Mouse (Mus musculus) kidney, embryonic 15.5 days (tissue): ENCODE results near the gene Atf4. TPM values are rescaled to one million over a fixed set of nuclear protein-coding genes. Genes with fewer than 3 reads are reported as not detected.

ENCODE experiments used
- ATAC-seq: fragments of 200-750 bp; cut with Nextera tagmentation; replicated peaks from 2 replicates; pipeline ENCODE4 v1.8.0; 2017; ENCODE audit warnings: moderate TSS enrichment; ENCODE audit not compliant: low FRiP score
- H3K27ac ChIP-seq: fragments of 300-500 bp; sonication (generic); 2 replicates; pipeline ENCODE4 v1.5.1; 2015; ENCODE audit warnings: mild to moderate bottlenecking, inconsistent platforms
- H3K27me3 ChIP-seq: fragments of 300-500 bp; sonication (generic); 2 replicates; pipeline ENCODE4 v1.6.1; 2015; ENCODE audit warnings: inconsistent platforms
- H3K36me3 ChIP-seq: fragments of 300-500 bp; sonication (generic); 2 replicates; pipeline ENCODE4 v1.6.1; 2015; ENCODE audit warnings: inconsistent platforms
- H3K4me1 ChIP-seq: fragments of 300-500 bp; sonication (generic); 2 replicates; pipeline ENCODE4 v1.6.1; 2015; ENCODE audit warnings: inconsistent platforms
- H3K4me2 ChIP-seq: fragments of 300-500 bp; sonication (generic); 2 replicates; pipeline ENCODE4 v1.6.1; 2015; ENCODE audit warnings: moderate library complexity, mild to moderate bottlenecking, inconsistent platforms
- H3K4me3 ChIP-seq: fragments of 300-500 bp; sonication (generic); replicated peaks from 2 replicates; pipeline ENCODE4 v1.5.1; 2015; ENCODE audit warnings: mild to moderate bottlenecking, inconsistent platforms
- H3K9ac ChIP-seq: fragments of 300-500 bp; sonication (generic); 2 replicates; pipeline ENCODE4 v1.6.1; 2015; ENCODE audit warnings: mild to moderate bottlenecking, inconsistent platforms
- H3K9me3 ChIP-seq: fragments of 300-500 bp; sonication (generic); replicated peaks from 2 replicates; pipeline ENCODE4 v1.6.1; 2016; ENCODE audit warnings: inconsistent platforms
- WGBS: fragments of 180-500 bp; shearing (Covaris S2); methylation state at CpG from one replicate; pipeline ENCODE4 v1.1.7; 2015; ENCODE audit warnings: mixed read lengths; 5-methylcytosine and 5-hydroxymethylcytosine counted together
- polyA plus RNA-seq: library from polyadenylated mRNA; unstranded; fragments of >200 nt; fragmentation: Nextera tagmentation; extraction: Ambion mirVana; gene quantifications from 2 replicates; pipeline ENCODE4 v1.2.1, GENCODE M21; 2015

Atf4 gene
- polyA plus RNA-seq, 1 experiment from 2014 or later = 131 TPM

GRCm38 (mm10) chr15:80266281-80266680, 11.3 kb downstream of the Atf4 start:
- H3K9me3 ChIP-seq = peaks cover 4% of the 10 kb centered on the region; the same call in 1 of the 2 replicates
- H3K27me3 ChIP-seq = no peaks in the 10 kb centered on the region
- 0 out of 2 replicates have a peak, but pooled peaks cover 6% of the 10 kb centered on the region for H3K36me3 ChIP-seq
- 1% methylated on average over 2 of the region's 2 CpGs for WGBS
- ATAC-seq = no peak
- no peak overlapping the region for H3K4me3 ChIP-seq
- H3K4me2 ChIP-seq = no peak overlapping the region
- no peak overlapping the region for H3K9ac ChIP-seq
- H3K4me1 ChIP-seq = peaks cover 18% of the 10 kb centered on the region
- H3K27ac ChIP-seq = no peak overlapping the region

DNA sequence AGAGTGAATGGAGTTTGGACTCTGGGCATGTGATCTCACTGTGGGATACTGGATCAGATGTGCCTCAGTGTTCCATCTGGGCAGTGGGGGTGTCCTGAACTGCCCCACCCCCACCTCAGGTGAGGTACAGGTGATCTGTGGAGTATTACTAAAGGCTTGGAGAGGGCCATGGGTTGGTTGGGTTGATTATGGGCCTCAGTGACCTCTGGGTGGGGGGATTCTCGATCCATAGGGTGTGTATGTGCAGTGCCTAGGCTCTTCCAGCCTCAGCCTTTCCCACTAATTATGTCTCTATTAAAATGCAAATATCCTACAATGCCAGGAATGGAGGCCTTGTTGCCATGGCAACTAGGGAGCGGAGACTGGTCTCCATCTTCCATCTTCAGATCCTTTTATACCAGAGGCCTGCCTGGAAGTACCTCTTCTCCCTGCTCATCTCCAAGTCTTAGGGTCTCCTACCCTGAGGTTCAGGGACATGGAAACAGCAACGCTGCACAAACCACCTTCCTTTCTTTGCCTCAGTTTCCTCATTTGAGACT, 16.9 kb downstream of the Atf4 start:
- no peak overlapping the region for H3K9ac ChIP-seq
- H3K36me3 ChIP-seq = no peaks in the 10 kb centered on the region
- peaks cover 4% of the 10 kb centered on the region; the same call in 1 of the 2 replicates for H3K9me3 ChIP-seq
- peaks cover 9% of the 10 kb centered on the region; the same call in 1 of the 2 replicates for H3K27me3 ChIP-seq
- WGBS = 81% methylated on average over 3 of the region's 3 CpGs
- no peak for ATAC-seq
- no peak overlapping the region for H3K4me3 ChIP-seq
- H3K27ac ChIP-seq = no peak overlapping the region
- H3K4me2 ChIP-seq = no peak overlapping the region
- no peaks in the 10 kb centered on the region for H3K4me1 ChIP-seq

- H3K9me3 ChIP-seq = no peaks in the 10 kb centered on the region
- H3K9ac ChIP-seq = no peak overlapping the region
- no peak for ATAC-seq
- no peaks in the 10 kb centered on the region for H3K4me1 ChIP-seq
- peaks cover 20% of the 10 kb centered on the region; the same call in 1 of the 2 replicates for H3K27me3 ChIP-seq
- H3K27ac ChIP-seq = no peak overlapping the region
- no peaks in the 10 kb centered on the region for H3K36me3 ChIP-seq
- H3K4me2 ChIP-seq = no peak overlapping the region
- H3K4me3 ChIP-seq = no peak overlapping the region
- 43% methylated on average over 9 of the region's 9 CpGs for WGBS
Measured at GRCm38 (mm10) chr15:80277107-80277506, 22.1 kb downstream of the Atf4 start.

- no peaks in the 10 kb centered on the region for H3K4me1 ChIP-seq
- no peak for ATAC-seq
- H3K9me3 ChIP-seq = no peaks in the 10 kb centered on the region
- H3K9ac ChIP-seq = no peak overlapping the region
- H3K4me2 ChIP-seq = no peak overlapping the region
- H3K27me3 ChIP-seq = peaks cover 23% of the 10 kb centered on the region
- no peak overlapping the region for H3K27ac ChIP-seq
- 1% methylated on average over 6 of the region's 6 CpGs for WGBS
- no peaks in the 10 kb centered on the region for H3K36me3 ChIP-seq
- no peak overlapping the region for H3K4me3 ChIP-seq
Measured at GRCm38 (mm10) chr15:80277625-80278024, 22.6 kb downstream of the Atf4 start.

DNA sequence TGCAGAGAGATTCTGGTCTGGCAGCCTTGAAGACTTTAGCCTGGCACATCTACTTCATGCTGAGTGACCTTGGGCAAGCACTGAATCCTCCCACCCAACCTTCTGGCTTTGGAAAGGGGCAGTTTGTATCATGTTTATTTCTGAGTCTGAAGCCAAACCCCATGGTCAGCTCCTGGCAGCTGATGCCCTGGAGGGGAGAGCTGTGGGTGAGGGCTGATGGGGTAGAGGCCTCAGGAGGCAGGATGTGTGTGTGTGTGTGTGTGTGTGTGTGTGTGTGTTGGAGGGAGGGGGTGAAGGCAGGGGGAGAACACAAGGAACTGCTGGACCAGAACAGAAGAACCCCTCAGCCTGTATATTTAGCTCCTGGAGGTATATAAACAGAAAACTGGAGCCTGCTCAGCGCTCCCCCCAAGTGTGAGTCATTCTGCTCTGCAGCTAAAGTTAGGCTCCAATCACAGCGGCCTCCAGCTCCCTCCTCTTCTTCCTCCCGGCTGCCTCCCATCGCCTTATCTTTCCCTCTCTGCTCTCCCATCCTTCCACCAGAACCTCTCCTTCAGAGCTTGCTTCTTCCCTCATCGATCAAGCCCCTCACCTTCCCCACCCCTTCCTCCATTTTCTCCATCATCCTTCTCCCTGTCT, 23.3 kb downstream of the Atf4 start:
- no peak overlapping the region for H3K4me2 ChIP-seq
- 78% methylated on average over 5 of the region's 5 CpGs for WGBS
- ATAC-seq = no peak
- H3K4me1 ChIP-seq = no peaks in the 10 kb centered on the region
- peaks cover 27% of the 10 kb centered on the region for H3K27me3 ChIP-seq
- H3K9me3 ChIP-seq = no peaks in the 10 kb centered on the region
- H3K9ac ChIP-seq = no peak overlapping the region
- no peaks in the 10 kb centered on the region for H3K36me3 ChIP-seq
- H3K4me3 ChIP-seq = no peak overlapping the region
- no peak overlapping the region for H3K27ac ChIP-seq

- WGBS = 82% methylated on average over 2 of the region's 2 CpGs
- Histone ChIP-seq H3K4me3 (no peak overlapping the region), H3K27me3 (peaks cover 33% of the 10 kb centered on the region), H3K9me3 (no peaks in the 10 kb centered on the region), H3K36me3 (no peaks in the 10 kb centered on the region), H3K27ac (no peak overlapping the region), H3K4me2 (no peak overlapping the region), H3K9ac (no peak overlapping the region), H3K4me1 (no peaks in the 10 kb centered on the region)
- ATAC-seq = no peak
Measured at GRCm38 (mm10) chr15:80279053-80279452, 24.1 kb downstream of the Atf4 start.

DNA sequence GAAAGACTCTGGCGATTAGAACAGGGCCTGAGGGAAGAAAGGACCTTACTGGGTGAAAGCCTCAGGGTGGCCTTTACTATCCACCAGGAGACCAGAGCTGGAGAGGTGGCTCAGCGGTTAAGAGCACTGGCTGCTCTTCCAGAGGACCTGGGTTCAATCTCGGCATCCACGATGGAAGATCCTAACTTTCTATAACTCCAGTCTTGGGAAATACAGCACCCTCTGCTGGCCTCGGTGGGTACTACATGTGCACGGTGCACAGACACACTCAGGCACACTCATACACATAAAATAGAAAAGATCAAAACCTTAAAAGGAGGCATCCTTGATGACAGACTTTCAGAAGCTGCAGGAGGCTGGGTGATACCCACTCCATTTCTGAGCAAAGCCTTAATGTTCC, 25.7 kb downstream of the Atf4 start:
- 25% methylated on average over 6 of the region's 6 CpGs for WGBS

GRCm38 (mm10) chr15:80286851-80287415, 31.9 kb downstream of the Atf4 start, which contains the start of gene Cacna1i:
TSS of gene Cacna1i (plus strand) at chr15:80287238.
- peaks cover 88% of the 10 kb centered on the region for H3K27me3 ChIP-seq

More for the DNA sequence above, 25.7 kb downstream of the Atf4 start:
- Histone ChIP-seq H3K4me2 (no peak overlapping the region), H3K27ac (no peak overlapping the region), H3K27me3 (peaks cover 42% of the 10 kb centered on the region), H3K4me3 (no peak overlapping the region), H3K9me3 (no peaks in the 10 kb centered on the region), H3K4me1 (no peaks in the 10 kb centered on the region), H3K36me3 (no peaks in the 10 kb centered on the region), H3K9ac (no peak overlapping the region)
- no peak for ATAC-seq

GRCm38 (mm10) chr15:80288036-80288435, 33.1 kb downstream of the Atf4 start:
- H3K36me3 ChIP-seq = no peaks in the 10 kb centered on the region
- peaks cover 87% of the 10 kb centered on the region for H3K27me3 ChIP-seq
- H3K4me3 ChIP-seq = peak overlapping the region; percentile 51
- no peak for ATAC-seq
- no peak overlapping the region for H3K27ac ChIP-seq
- 3% methylated on average over 23 of the region's 23 CpGs for WGBS
- peaks cover 17% of the 10 kb centered on the region for H3K4me1 ChIP-seq
- peak overlapping the region; percentile 90 for H3K4me2 ChIP-seq
- H3K9me3 ChIP-seq = no peaks in the 10 kb centered on the region
- no peak overlapping the region for H3K9ac ChIP-seq

More at GRCm38 (mm10) chr15:80286851-80287415, 31.9 kb downstream of the Atf4 start, which contains the start of gene Cacna1i:
- peaks cover 17% of the 10 kb centered on the region for H3K4me1 ChIP-seq
- H3K9me3 ChIP-seq = no peaks in the 10 kb centered on the region
- H3K9ac ChIP-seq = 0 out of 2 replicates have a peak within 1 kb of the TSS, but pooled peaks have one; percentile 10
- under 1% methylated on average over 49 of the region's 50 CpGs for WGBS
- H3K4me3 ChIP-seq = peak within 1 kb of the TSS; percentile 51
- peak within 1 kb of the TSS; percentile 90 for H3K4me2 ChIP-seq
- ATAC-seq = peak; percentile 36; the same call in 1 of the 2 replicates
- H3K36me3 ChIP-seq = no peaks in the 10 kb centered on the region
- H3K27ac ChIP-seq = no peak within 1 kb of the TSS

- 9% methylated on average over 10 of the region's 10 CpGs for WGBS
- H3K9ac ChIP-seq = no peak overlapping the region
- peaks cover 73% of the 10 kb centered on the region for H3K27me3 ChIP-seq
Measured at GRCm38 (mm10) chr15:80289436-80289835, 34.5 kb downstream of the Atf4 start.

GRCm38 (mm10) chr15:80297146-80297545, 42.2 kb downstream of the Atf4 start:
- Histone ChIP-seq H3K9ac (no peak overlapping the region), H3K4me2 (no peak overlapping the region), H3K27ac (no peak overlapping the region), H3K27me3 (0 out of 2 replicates have a peak, but pooled peaks cover 4% of the 10 kb centered on the region), H3K4me3 (no peak overlapping the region), H3K36me3 (no peaks in the 10 kb centered on the region), H3K9me3 (no peaks in the 10 kb centered on the region), H3K4me1 (0 out of 2 replicates have a peak, but pooled peaks cover 5% of the 10 kb centered on the region)
- no peak for ATAC-seq
- 100% methylated on average over 1 of the region's 1 CpGs for WGBS

More at GRCm38 (mm10) chr15:80289436-80289835, 34.5 kb downstream of the Atf4 start:
- no peak overlapping the region for H3K4me3 ChIP-seq
- H3K4me1 ChIP-seq = peaks cover 17% of the 10 kb centered on the region
- no peaks in the 10 kb centered on the region for H3K9me3 ChIP-seq
- no peak overlapping the region for H3K27ac ChIP-seq
- H3K4me2 ChIP-seq = no peak overlapping the region
- ATAC-seq = no peak
- no peaks in the 10 kb centered on the region for H3K36me3 ChIP-seq

DNA sequence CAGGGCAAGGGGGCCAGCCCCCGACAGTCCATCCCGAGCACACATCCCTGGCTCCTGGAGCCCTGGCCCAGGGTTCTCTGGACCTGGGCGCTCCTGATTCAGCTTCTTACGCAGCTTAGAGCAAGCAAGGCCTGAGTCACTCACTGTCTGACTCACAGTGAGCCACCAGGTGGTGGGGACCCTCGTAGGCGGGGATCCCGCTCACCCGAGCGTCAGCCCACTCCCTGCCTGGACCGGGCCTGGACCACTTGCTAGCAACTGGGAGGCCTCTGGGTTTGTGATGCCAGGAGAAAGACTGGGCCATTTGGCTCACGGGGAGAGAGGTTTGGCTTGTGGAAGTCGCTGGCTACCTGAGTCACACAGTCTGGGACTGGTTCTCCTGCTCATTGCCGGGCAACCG, 48.8 kb downstream of the Atf4 start:
- no peak overlapping the region for H3K4me2 ChIP-seq
- no peak for ATAC-seq
- H3K27me3 ChIP-seq = peaks cover 3% of the 10 kb centered on the region; the same call in 1 of the 2 replicates
- 45% methylated on average over 14 of the region's 14 CpGs for WGBS
- H3K9ac ChIP-seq = no peak overlapping the region
- no peaks in the 10 kb centered on the region for H3K9me3 ChIP-seq
- H3K4me1 ChIP-seq = no peaks in the 10 kb centered on the region
- no peak overlapping the region for H3K27ac ChIP-seq
- H3K36me3 ChIP-seq = no peaks in the 10 kb centered on the region
- H3K4me3 ChIP-seq = no peak overlapping the region
